ENCODE assay signal across 27 mouse cellular contexts in the genomic region with DNA sequence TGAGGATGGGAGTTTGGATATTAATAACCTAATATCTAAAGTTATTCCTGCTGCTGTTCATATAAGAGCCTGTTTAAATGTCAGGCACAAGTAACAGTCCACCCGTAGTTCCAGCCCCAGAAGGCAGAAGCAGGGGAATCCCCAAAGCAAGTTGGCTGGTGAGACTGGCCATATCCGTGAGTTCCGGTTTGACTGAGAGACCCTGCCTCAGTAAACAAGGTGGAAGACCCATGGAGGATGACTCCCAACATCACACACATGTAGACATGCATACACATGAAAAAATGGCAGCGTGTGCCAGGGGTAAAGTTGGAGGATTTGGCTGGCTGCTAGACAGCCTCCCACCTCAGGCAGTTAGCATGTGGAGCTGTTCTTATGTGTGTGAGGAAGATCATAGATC.
"Had no signal": no experiment of that assay in that cellular context is flagged by ENCODE, and none has a peak within 500 bp of the region (broad histone marks: within the 10 kb centered on the region; RNA-seq: fewer than 3 reads in every experiment).

No protein-coding gene starts in this region.

- H3K27ac ChIP-seq: left cerebral cortex, adult 2 months; limb, embryonic 10.5 days; limb, embryonic 12.5 days; limb, embryonic 13.5 days; limb, embryonic 15.5 days; liver, embryonic 12.5 days; liver, embryonic 13.5 days; liver, embryonic 14.5 days; liver, embryonic 15.5 days; lung, embryonic 15.5 days; midbrain, embryonic 10.5 days; midbrain, embryonic 12.5 days; midbrain, embryonic 13.5 days; midbrain, embryonic 15.5 days had no signal

- H3K36me3 ChIP-seq: limb, embryonic 10.5 days; limb, embryonic 12.5 days; limb, embryonic 13.5 days; limb, embryonic 15.5 days; liver, embryonic 12.5 days; liver, embryonic 13.5 days; liver, embryonic 15.5 days; lung, embryonic 15.5 days; midbrain, embryonic 10.5 days; midbrain, embryonic 12.5 days; midbrain, embryonic 13.5 days; midbrain, embryonic 15.5 days had no signal

- DNase-seq: left cerebral cortex, postnatal 4 days; liver; liver, embryonic 13.5 days; liver, postnatal 0 days; lung, adult 18-20 months; lung, adult 2 months; lung, embryonic 14.5 days; lung, postnatal 10 days; lung, postnatal 14 days; lung, postnatal 36 days; lung, postnatal 4 days; midbrain, embryonic 14.5 days had no signal

- H3K27me3 ChIP-seq: limb, embryonic 12.5 days; limb, embryonic 13.5 days; limb, embryonic 15.5 days; liver, embryonic 12.5 days; liver, embryonic 13.5 days; liver, embryonic 15.5 days; lung, embryonic 15.5 days; midbrain, embryonic 12.5 days; midbrain, embryonic 13.5 days; midbrain, embryonic 15.5 days had no signal

- H3K4me1 ChIP-seq: liver, embryonic 12.5 days; lung, embryonic 15.5 days; midbrain, embryonic 10.5 days; midbrain, embryonic 15.5 days had no signal

- H3K4me3 ChIP-seq: left cerebral cortex, adult 2 months; limb, embryonic 10.5 days; limb, embryonic 12.5 days; limb, embryonic 13.5 days; limb, embryonic 15.5 days; liver, embryonic 12.5 days; liver, embryonic 13.5 days; liver, embryonic 15.5 days; lung, embryonic 15.5 days; megakaryocyte, embryonic 14.5 days; midbrain, embryonic 10.5 days; midbrain, embryonic 12.5 days; midbrain, embryonic 13.5 days; midbrain, embryonic 15.5 days; myocyte had no signal
